Mouse (Mus musculus) left cerebral cortex, postnatal 25 days (tissue): Measurements from ENCODE around the gene Gm7073. TPM values are rescaled to one million over a fixed set of nuclear protein-coding genes. Genes with fewer than 3 reads are reported as not detected.

Experiments used
- DNase-seq, 2 experiments: peaks; one replicate each; pipeline ENCODE4 v3.0.0; 2022; ENCODE audit warnings: low spot score in 2 of 2, mixed read lengths in 1 of 2
- intact Hi-C: fragments of 180-260 bp; cut with DNase I; formaldehyde crosslinking; loops from one replicate; pipeline ENCODE4 v1.15.1; 2025
- total RNA-seq, 2 experiments: library from RNA; stranded (reverse); gene quantifications; 2 replicates each; pipeline ENCODE4 v1.2.3; 2021

The Gm7073 gene
- total RNA-seq, result not detected

DNA sequence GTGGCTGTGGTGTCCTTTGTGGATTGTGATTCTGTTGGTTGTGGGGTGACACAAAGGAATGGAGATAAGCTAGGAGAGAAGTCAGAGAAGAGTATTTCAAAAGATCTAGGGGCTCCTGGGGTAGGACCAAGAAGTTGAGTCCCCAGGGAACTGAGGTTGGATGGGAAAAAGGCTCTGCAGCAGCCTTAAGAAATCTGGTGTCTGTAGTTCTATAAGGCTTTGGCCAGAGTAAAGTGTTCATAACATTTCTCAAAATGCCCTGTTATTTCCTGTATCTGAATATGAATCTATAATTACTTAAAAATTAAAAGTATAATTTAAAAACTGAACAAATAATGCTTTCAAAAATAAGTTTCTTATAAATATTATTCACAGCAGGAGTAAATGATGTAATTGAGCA, at the start of gene Gm7073:
Gene Gm7073, minus strand, starts transcription at position 101 of the 400 bp plus-strand sequence.
- no peak for DNase-seq
- intact Hi-C loops, result no loop called here

DNA sequence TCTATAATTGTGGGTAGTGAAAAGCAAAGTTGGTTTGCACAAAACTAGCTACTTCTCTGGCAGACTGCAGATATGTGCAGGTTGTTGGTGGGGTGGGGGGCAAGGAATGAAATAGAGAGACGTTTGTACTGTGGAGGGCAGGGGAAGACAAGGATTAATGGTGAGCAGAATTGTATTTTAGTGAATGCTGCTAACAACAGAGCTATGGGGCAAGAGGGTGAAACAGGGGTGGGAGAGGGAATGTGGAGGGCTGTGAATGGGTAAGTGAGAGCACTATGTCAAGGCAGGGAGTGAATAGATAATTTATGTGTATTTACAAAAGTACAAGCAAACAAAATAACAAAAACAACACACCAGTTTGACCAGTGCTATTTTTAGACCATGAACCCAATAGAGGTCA, 31.5 kb upstream of the Gm7073 start:
- intact Hi-C loops, result no loop called here
- no peak for DNase-seq

DNA sequence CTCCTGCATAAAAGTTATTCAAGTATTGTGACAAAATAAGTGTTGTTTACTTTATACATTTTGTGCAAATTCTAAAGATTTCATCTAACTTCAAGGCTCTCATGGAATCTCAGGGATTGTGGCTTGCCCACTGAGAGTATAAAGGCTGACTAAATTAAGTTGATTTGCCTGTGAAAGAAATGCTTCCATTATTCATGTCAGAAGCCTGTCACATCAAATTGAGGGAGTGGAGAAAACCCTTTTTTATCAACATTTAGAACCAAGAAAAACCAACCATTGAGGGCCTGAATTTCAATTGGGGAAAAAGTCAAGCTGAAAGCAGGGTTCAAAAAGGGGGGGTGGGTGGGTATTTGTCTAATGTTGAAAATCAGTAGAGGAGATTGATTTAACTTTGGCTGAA, 30.0 kb upstream of the Gm7073 start:
- no peak for DNase-seq

DNA sequence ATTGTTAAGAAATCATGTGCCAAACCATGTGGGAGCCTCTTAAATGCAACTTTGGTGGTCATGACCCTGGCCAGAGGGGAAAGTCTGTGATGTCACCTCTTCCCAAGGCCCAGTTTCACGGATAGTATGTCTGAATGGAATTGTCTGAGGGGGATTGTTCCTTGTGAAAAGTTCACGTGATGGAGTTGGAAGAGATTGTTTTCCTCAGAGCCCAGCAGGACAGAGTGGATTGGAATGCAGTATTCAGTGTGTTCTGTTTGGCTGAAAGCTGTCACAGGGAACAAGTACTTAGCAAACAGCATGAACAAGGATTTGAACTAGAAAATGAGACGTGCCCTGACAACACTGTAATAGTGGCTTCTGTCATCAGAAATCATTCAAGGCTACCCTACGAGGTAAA, 16.2 kb upstream of the Gm7073 start:
- intact Hi-C loops, result no loop called here
- DNase-seq, result no peak

More for the DNA sequence above, 30.0 kb upstream of the Gm7073 start:
- intact Hi-C loops, result no loop called here

DNA sequence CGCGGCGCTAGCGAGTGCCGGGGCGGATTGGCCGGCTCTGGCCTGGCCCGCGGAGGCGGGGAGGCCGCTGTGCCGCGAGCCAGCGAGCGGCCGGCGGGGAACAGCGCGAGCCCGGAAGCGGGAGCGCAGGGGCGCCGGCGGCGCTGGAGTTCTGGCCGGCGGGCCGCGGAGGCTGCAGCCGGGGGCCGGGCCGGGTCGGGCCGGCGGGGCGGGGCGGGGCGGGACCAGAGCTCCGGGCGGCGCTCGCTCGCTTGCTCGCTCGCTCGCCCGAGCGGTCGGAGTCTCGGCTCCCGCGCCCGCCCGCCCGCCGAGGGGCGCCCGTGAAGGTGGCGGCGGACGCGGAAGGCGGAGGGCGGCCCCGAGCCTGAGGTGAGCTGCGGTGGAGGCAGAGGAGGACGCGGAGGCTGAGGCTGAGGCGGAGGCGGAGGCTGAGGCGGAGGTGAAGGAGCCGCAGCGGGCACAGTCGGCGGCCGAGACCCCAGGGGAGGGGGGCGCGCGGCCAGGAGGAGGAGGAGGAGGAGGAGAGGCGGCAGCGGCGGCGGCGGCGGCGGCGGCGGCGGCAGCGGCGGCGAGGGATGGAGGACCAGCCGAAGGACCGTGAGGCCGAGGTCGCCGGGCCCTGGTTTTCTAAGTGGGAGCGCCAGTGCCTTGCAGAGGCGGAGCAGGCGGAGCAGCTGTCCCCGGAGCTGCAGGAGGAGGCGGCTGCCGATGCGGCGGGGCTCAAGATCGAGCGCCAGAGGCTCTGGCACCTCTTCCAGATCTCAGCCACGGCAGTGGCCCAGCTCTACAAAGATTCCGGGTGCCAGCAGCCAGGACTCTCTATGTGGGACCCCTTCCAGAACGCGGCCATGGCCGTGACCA, 8.6 kb upstream of the Gm7073 start:
- intact Hi-C loops, result loop anchor here (10.0 kb wide), 1 partner anchor 347 kb away; the partner anchor contains the start of gene Sox3
- peak; percentile 13 to 23 for DNase-seq

DNA sequence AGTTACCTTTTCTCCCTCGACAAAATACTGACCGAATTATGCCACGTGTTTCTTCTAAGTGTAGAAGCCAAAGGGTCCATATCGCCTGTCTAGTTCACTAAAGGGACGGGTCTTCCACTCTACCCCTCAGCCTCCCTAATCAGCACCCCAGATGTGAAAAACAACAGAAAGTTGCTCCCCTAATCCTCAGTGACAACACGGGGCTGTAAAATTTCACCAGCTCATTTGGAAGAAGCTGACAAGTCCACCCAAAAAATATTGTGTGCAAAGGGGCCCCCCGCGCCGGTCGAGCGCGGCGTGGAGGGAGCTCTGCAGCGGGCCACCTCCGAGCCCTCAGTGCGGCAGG, 8.0 kb upstream of the Gm7073 start:
- intact Hi-C loops, result loop anchor here (10.0 kb wide), 1 partner anchor 348 kb away; the partner anchor contains the start of gene Sox3
- DNase-seq, result no peak

DNA sequence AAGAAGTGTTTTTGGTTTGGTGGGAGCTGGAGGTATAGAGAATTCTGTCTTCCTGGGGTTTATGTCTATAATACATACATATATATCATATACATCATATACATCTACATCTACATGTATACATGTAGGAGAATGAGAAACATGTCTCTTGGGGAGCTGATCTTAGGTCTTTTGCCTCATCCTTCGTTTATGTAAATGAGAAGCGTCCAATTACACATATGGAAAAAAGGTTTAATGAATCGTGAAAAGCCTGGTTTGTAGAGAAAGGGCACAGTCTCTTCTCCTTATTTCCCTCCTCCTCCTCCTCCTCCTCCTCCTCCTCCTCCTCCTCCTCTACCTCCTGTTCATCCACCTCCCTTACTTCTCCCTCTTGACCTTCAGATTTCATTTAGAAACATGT, 6.9 kb upstream of the Gm7073 start:
- no peak for DNase-seq
- intact Hi-C loops, result loop anchor here (10.0 kb wide), 1 partner anchor 349 kb away; the partner anchor contains the start of gene Sox3

DNA sequence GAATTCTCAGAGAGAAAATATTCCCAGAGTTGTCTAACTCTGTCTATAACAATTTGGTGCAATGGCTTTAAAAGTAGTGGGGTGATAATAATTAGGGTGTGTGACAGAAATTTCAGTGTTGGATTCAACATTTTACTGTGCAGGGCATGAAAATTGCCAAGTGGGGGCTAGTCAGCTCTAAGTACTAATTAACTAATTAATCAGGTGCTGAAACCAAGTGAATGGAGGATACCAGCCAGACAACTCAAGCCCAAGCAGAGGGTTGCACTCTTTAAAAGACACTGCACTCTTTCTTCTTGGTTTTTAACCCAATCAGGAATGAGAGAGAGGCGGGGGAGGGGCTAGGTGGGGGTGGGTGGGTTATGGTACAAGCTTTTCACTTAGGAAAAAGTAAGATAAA, 6.4 kb upstream of the Gm7073 start:
- no peak for DNase-seq
- intact Hi-C loops, result loop anchor here (10.0 kb wide), 1 partner anchor 349 kb away; the partner anchor contains the start of gene Sox3

DNA sequence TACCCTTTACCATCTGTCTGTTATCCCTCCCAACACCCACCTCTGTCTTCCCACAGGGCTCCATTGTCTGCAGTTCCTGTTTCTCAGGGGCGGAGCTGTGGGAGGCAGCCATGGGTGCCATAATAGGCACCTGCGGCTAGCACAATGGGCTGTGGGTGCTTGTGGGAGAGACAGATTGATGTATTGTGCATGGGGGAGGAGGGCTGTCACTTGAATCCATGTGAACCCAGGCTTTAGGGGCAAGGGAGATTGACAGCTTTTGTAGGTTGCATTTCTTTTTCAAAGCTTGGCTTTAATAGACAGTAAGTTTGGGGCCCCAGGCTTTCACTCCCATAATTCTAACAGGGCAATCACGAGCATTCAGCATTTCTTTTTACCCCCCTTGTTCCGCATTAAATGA, 5.0 kb upstream of the Gm7073 start:
- intact Hi-C loops, result loop anchor here (10.0 kb wide), 1 partner anchor 351 kb away; the partner anchor contains the start of gene Sox3
- DNase-seq, result no peak

DNA sequence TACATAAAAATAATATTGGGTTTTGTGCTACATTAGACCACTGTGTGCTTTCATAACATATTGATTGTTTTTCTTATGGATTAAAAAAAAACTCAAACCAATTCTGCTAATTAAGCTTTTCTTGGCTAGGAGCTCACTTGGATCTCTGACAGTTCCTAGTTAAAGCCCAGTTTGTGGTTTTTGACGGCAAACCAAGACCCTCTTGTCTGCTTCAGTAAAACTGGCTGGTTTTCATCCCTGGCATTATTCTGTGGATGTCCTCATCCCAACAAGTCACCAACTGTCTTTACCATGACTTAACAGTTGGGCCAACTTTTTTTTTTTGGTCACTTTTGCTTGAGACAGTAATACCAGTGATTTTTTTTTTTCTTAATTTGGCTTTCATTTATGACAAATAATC, 3.9 kb upstream of the Gm7073 start:
- no peak for DNase-seq
- intact Hi-C loops, result loop anchor here (10.0 kb wide), 1 partner anchor 352 kb away; the partner anchor contains the start of gene Sox3

DNA sequence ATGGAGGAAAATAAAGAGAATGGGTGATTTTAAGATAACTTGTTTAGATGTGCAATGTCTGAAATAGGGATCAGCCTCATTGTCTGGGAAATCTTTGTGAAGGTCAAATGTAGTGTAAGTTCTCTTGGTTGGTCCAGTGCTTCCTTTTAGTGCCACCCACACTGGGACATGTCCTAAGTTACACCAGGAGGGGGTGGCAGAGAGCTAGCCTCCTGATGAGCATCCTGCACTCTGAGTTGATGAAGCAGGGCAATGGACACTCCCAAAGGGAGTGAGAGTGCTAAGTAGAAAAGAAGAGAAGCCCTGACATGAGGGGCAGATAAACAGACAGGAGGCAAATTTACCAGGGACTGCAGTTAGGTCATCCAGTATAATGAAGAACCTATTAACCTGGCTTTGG, 35.1 kb downstream of the Gm7073 start:
- intact Hi-C loops, result no loop called here

DNA sequence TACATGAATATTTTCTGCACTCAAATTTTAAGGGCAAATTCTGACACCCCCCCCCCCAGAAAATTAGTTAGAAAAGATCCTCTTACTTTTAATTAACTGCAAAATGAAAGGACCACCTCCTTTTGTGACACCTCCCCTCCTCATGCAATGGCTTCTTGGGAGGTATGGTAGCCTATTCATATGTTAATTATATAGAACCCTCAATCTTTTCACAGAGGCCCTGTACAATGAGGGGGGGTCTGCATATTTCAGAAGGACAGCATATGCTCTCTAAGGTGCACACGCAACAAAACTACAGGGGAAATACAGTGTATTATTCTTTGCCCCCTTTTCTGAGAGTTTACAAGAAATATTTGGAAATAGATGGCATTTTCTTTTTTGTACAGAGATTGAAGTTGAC, 41.3 kb downstream of the Gm7073 start:
- DNase-seq, result no peak
- intact Hi-C loops, result no loop called here

More for the DNA sequence above, 35.1 kb downstream of the Gm7073 start:
- DNase-seq, result peak in 1 of 2 experiments; percentile 15

DNA sequence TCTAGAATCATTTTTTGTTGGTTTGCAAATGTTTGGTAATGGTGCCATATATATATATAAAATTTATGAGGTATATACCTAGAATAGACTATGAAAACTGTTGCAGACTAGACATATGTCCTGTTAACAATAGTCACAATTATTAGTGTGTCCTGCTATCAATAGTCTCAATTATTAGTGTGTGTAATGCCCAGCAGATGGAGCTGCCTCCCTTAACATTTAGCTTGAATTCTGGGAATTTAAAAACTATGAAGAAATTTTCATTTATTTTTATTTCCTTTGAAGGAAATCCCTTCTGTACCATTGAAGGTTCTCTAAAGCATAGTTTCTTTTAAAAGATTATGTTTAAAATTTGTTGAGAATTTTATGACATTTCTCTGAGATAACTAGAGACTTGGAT, 43.7 kb downstream of the Gm7073 start:
- intact Hi-C loops, result no loop called here
- DNase-seq, result no peak

DNA sequence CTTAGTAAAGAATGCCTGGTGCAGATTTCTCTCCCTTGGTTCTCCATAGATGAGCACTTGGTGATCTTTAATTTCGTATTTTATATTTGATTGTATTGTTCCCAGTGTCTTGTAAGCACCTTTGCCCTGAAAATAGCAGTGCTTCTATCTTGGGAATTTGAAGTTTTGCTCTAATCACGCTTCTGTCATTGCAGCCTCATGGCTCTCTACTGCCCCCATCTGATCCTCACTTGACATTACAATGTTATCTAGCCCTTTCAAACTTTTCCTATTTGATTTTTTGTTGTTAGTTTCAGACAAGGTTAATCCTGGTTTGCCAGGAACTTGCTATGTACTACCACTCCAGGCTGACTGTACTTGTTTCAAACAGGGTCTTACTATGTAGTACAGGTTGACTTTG, 75.3 kb downstream of the Gm7073 start:
- intact Hi-C loops, result loop anchor here (10.0 kb wide), 2 partner anchors 449 to 1279 kb away; no protein-coding TSS in a partner anchor
- peak in 1 of 2 experiments; percentile 11 for DNase-seq

DNA sequence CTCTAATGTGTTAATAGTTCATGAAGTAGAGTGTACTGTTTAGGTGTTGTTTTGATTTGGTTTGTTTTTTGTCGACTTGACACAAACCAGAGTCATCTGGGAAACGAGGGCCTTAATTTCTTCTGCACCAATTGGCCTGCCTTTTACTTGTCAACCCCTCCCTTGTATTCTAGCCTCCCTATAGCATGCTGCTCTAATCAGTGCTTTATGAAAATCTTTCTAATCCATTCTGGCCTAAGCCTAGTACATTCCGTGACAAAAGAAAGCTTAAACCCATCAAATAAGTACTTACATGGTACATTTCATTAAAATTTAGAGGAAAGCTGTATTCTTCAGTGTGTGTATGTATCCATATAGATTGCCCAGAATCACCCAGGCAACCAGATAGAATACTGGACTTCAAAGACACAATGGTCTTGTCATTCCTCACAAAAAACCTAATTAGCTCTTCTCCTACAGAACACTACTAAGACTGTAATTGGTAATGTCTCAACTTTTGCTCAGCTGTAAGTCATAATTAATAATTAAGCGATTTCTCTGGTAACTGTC, 124.4 kb downstream of the Gm7073 start:
- intact Hi-C loops, result no loop called here
- DNase-seq, result no peak

DNA sequence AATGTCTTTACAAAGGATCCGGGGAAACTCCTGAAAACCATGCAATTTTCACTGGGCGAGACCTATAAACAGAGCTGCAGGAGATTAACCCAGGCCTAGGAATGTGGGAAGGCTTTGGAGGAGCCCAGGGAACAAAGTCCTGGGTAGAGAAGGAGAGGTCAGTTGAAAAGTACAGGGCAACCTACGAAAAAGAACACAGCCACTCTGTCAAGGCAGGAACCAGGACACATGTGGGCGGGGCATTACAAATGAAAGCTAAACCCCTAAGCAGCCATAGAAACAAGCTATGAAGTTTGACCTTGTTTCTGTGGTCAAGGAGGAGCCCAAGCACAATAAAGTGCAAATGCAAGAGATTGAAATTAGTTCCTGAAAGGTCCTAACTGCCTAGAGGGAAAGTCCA, 133.4 kb downstream of the Gm7073 start:
- DNase-seq, result no peak
- intact Hi-C loops, result loop anchor here (2.0 to 10.0 kb wide), 2 partner anchors 393 to 1221 kb away; no protein-coding TSS in a partner anchor

DNA sequence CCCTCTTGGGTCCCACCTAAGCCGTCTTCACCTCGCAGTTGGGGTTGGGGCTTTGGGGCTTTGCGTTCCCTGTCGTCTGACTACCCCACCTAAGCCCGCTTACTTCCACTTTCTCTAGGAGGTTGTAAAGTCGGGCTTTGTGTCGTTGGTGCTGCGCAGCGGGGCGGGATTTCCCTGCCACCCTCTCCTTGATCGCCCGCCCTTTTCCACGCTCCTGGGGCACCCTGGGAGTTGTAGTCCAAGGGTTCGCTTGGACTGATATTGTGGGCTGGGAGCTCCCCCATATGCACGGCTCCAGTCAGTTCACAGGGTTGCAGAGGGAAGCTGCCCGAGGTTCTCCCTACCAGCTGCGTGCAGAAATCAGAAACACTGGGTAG, 134.4 kb downstream of the Gm7073 start:
- peak; percentile 80 to 91 for DNase-seq
- intact Hi-C loops, result loop anchor here (2.0 to 10.0 kb wide), 3 partner anchors 392 to 1220 kb away; partner anchors contain the start of gene Fgf13

DNA sequence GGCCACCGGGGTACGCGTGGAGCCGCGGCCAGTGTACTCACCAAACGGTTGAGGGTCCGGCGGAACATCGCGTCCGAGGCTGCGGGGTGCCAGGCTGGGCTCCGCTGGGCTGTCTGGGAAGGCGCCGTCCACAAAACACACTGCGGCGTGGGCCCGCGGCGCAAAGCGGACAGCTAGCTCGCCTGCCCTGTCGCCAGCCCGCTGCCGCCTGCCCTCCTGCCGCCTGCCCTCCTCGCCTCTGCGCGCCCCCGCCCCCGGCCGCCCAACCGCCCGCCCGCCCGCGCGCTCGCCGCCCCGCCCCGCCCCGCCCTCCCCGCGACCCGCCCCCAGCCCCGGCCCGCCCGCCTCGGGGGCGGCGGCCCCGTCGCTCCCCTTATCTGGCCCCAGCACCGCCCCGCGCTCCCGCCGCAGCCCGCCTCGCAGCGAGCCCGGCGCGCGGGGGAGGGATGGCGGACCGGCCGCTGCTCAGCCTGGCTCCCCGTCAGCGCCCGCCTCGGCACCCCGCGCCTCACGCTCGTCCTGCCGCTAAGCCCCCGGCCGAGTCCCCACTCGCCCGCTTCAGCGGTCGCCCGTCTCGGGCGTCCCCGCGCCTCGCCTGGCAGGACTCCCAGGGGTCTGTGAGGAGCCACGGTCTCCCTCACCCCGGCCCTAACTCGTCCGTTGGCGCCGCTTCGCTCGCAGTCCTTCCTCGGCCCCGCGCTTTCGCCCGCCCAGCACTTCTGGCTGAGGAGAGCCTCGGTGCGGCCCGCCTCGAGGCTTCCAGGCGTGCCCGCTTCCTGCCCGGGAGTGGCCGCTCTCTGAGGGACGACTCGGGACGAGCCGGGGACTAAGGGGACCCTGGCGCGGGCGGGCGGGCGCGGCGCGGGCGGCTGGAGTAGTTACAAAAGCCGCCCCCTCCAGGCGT, 135.0 kb downstream of the Gm7073 start:
- peak in 1 of 2 experiments; percentile 43 for DNase-seq
- intact Hi-C loops, result loop anchor here (2.0 to 10.0 kb wide), 3 partner anchors 391 to 1219 kb away; partner anchors contain the start of gene Fgf13

DNA sequence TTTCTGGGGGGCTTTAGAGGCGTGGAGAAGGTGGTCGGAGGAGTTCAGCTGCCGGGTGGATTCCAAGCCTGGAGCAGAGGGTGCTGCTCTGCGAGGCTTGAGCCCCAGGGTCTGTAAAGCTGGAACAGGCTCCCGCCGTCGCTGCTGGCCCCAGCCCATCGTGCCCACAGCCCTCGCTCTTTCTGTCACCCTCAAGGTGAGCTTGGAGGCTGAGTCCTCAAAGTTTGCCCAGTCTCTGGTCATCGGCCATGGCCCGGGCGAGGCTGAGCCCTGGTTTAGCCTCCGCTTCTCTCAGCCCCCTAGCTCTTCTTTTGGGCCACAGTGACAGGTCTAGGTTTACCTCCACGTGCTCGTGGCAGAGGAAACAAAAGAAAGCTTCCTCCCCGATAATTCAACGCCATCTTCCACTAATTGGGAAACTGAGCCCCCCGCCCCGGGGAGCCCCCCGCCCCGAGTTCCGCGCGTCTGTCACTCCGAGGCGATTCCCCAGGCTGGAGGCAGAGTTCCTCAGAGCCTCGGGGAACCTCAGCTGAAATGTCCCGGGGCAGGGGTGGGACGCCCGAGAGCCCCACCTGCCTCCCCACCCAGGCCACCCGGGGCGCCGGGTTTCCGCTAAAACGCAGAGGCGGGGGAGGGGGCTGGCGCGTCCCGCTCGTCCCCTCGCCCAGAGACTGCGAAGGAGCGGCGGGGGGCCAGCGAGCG, 135.8 kb downstream of the Gm7073 start:
- no peak for DNase-seq
- intact Hi-C loops, result loop anchor here (5.0 to 10.0 kb wide), 2 partner anchors 836 to 1218 kb away; partner anchors contain the start of gene Fgf13
